ENCODE assay signal across 8 mouse cellular contexts in genomic region chr5:144014551-144015311, GRCm38 (mm10). TPM values are rescaled to one million over a fixed set of nuclear protein-coding genes. Genes with fewer than 3 reads are reported as not detected.
DNase-seq lines count a peak whose midpoint lies in the region; ATAC-seq lines count a peak whose summit lies in the region.

TSS of gene Ccz1 (minus strand) at chr5:144014877.

- peak; percentile 99 for ATAC-seq in erythroblast, adult 5-6 weeks (replicated peaks; ENCODE audit: low FRiP score, poor library complexity, severe bottlenecking)
- peak; percentile 99 for ATAC-seq in kidney, embryonic 15.5 days (replicated peaks; ENCODE audit: low FRiP score)
- peak; percentile 98 for ATAC-seq in monocyte, adult 5-6 weeks (replicated peaks; ENCODE audit: insufficient number of reproducible peaks, low FRiP score, low TSS enrichment, poor library complexity, severe bottlenecking)

- no peaks in the 10 kb centered on the region for H3K27me3 ChIP-seq in heart, embryonic 10.5 days (ENCODE audit: insufficient read depth, poor library complexity, severe bottlenecking)
- no peaks in the 10 kb centered on the region for H3K27me3 ChIP-seq in kidney, embryonic 15.5 days

- peak; percentile 79 to 82 for DNase-seq in B cell, adult 2 months
- peak; percentile 95 for DNase-seq in brain, adult 2 months (ENCODE audit: low read depth, low spot score)
- peak; percentile 95 for DNase-seq in heart, embryonic 10.5 days (ENCODE audit: low spot score)
- peak; percentile 86 for DNase-seq in liver
- DNase-seq in spleen, postnatal 4 days (ENCODE audit: low spot score in 2 of 2) = peak; percentile 77 to 86

- WGBS in heart, embryonic 10.5 days = 2% methylated on average over 47 of the region's 47 CpGs
- WGBS in kidney, embryonic 15.5 days = 4% methylated on average over 47 of the region's 47 CpGs

- H3K9me3 ChIP-seq in heart, embryonic 10.5 days = no peaks in the 10 kb centered on the region
- H3K9me3 ChIP-seq in kidney, embryonic 15.5 days (replicated peaks) = no peaks in the 10 kb centered on the region

- peaks cover 24% of the 10 kb centered on the region for H3K36me3 ChIP-seq in heart, embryonic 10.5 days
- H3K36me3 ChIP-seq in kidney, embryonic 15.5 days = peaks cover 26% of the 10 kb centered on the region

- H3K9ac ChIP-seq in kidney, embryonic 15.5 days = peak within 1 kb of the TSS; percentile 86

- H3K4me2 ChIP-seq in kidney, embryonic 15.5 days = peak within 1 kb of the TSS; percentile 55

- peaks cover 4% of the 10 kb centered on the region; the same call in 1 of the 2 replicates for H3K4me1 ChIP-seq in heart, embryonic 10.5 days
- peaks cover 15% of the 10 kb centered on the region; the same call in 1 of the 2 replicates for H3K4me1 ChIP-seq in kidney, embryonic 15.5 days

- peak within 1 kb of the TSS; percentile 91 for H3K4me3 ChIP-seq in heart, embryonic 10.5 days
- H3K4me3 ChIP-seq in kidney, embryonic 15.5 days (replicated peaks) = peak within 1 kb of the TSS; percentile 92

- peak within 1 kb of the TSS; percentile 94 for H3K27ac ChIP-seq in heart, embryonic 10.5 days
- H3K27ac ChIP-seq in kidney, embryonic 15.5 days = peak within 1 kb of the TSS; percentile 89

RNA-seq across cellular contexts. Expression of gene Ccz1, which starts in this region (rescaled TPM):
- total RNA-seq in erythroblast, adult 5-6 weeks (2015; ENCODE audit: low replicate concordance) = 24.9 and 37.7 TPM in 2 replicates
- 25.3 and 38.5 TPM in 2 replicates for total RNA-seq in erythroblast, adult 5-6 weeks (2017; ENCODE audit: low replicate concordance)
- 62.0 and 84.6 TPM in 2 replicates for polyA plus RNA-seq in heart, embryonic 10.5 days (2016; fragmentation: Nextera tagmentation; extraction: Ambion mirVana)
- polyA plus RNA-seq in kidney, embryonic 15.5 days (2015; fragmentation: Nextera tagmentation; extraction: Ambion mirVana) = 84.3 and 91.6 TPM in 2 replicates
- total RNA-seq in monocyte, adult 5-6 weeks (2017) = 75.1 to 99.1 TPM (median 81.7 TPM) in 3 replicates

Comparison
In these comparisons a context has a peak if more than half of its experiments do, and no peak if none do; other contexts are left out.
1. Peak in every context shown above with its lines: DNase-seq, ATAC-seq, H3K4me3 ChIP-seq and H3K27ac ChIP-seq.